Comparison of ENCODE assay signal across 28 mouse cellular contexts in the genomic region with DNA sequence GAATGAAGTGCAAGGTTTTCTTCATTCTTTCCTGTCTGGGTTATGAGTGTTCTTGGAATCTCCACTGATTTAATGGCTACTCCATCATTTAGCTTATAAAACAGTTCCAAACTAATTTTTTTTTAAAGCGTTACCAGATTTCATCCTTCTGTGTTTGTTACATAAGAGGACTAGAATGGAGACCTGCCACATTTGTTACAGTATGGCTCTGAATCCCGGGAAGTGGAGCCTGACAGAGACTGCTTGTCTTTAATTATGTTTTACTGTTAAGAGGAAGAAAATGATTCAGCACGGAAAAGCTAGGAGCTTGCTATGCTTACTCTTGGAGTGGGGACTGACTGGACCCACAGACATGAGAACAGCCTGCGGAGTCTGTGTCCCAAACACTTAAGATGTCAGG. TPM values are rescaled to one million over a fixed set of nuclear protein-coding genes. Genes with fewer than 3 reads are reported as not detected.
DNase-seq lines count a peak whose midpoint lies in the region; ATAC-seq lines count a peak whose summit lies in the region.
"Had no signal": no experiment of that assay in that cellular context is flagged by ENCODE, and none has a peak within 500 bp of the region (broad histone marks: within the 10 kb centered on the region; RNA-seq: fewer than 3 reads in every experiment).

No protein-coding gene starts in this region.

- WGBS in forebrain, embryonic 15.5 days, result 94% methylated on average over 4 of the region's 4 CpGs

- no peaks in the 10 kb centered on the region for H3K4me1 ChIP-seq in forebrain, embryonic 15.5 days
- H3K4me1 ChIP-seq: embryonic facial prominence, embryonic 10.5 days; embryonic facial prominence, embryonic 12.5 days; forebrain, embryonic 13.5 days had no signal

- H3K9me3 ChIP-seq in forebrain, embryonic 15.5 days, result no peaks in the 10 kb centered on the region
- H3K9me3 ChIP-seq: embryonic facial prominence, embryonic 10.5 days; embryonic facial prominence, embryonic 12.5 days; forebrain, embryonic 13.5 days; G1E had no signal

- no peak overlapping the region for H3K4me2 ChIP-seq in forebrain, embryonic 15.5 days (replicated peaks)
- H3K4me2 ChIP-seq: embryonic facial prominence, embryonic 12.5 days; forebrain, embryonic 13.5 days had no signal

- peak; percentile 62; the same call in 1 of the 2 replicates for ATAC-seq in frontal cortex, adult (ENCODE audit: low TSS enrichment)
- ATAC-seq in forebrain, embryonic 15.5 days (replicated peaks), result no peak
- ATAC-seq: activated CD4-positive, CD25-positive, alpha-beta regulatory T cell, adult 4 months; CD4-positive, CD25-positive, alpha-beta regulatory T cell, adult 4 months; forebrain, embryonic 13.5 days; forebrain, embryonic 16.5 days; Patski had no signal

- H3K27me3 ChIP-seq in forebrain, embryonic 15.5 days, result no peaks in the 10 kb centered on the region
- H3K27me3 ChIP-seq: CH12.LX; embryonic facial prominence, embryonic 12.5 days; forebrain, embryonic 13.5 days; Patski had no signal

- peaks cover 83% of the 10 kb centered on the region for H3K36me3 ChIP-seq in forebrain, embryonic 15.5 days

- H3K9ac ChIP-seq in forebrain, embryonic 15.5 days (replicated peaks), result no peak overlapping the region
- H3K9ac ChIP-seq: embryonic facial prominence, embryonic 12.5 days; forebrain, embryonic 13.5 days had no signal

- H3K27ac ChIP-seq in forebrain, embryonic 15.5 days (replicated peaks), result no peak overlapping the region
- H3K27ac ChIP-seq: embryonic facial prominence, embryonic 10.5 days; embryonic facial prominence, embryonic 12.5 days; forebrain, embryonic 13.5 days had no signal

- DNase-seq in frontal cortex, postnatal 25 days (ENCODE audit: low spot score in 2 of 2), result no peak
- DNase-seq in layer of hippocampus, adult 11-12 months (ENCODE audit: low spot score), result peak; percentile 20
- no peak for DNase-seq in layer of hippocampus, postnatal 10 days (ENCODE audit: low spot score in 2 of 2)
- peak; percentile 24 for DNase-seq in layer of hippocampus, adult 9-10 months (ENCODE audit: low spot score)
- DNase-seq in layer of hippocampus, postnatal 25 days (ENCODE audit: extremely low spot score in 1 of 2, low spot score in 1 of 2), result no peak
- DNase-seq in telencephalon, adult 2 months (ENCODE audit: low read depth, low spot score), result peak; percentile 27
- DNase-seq: adrenal gland, adult 8-10 months; adrenal gland, postnatal 14 days; adrenal gland, postnatal 36 days; B cell, adult 2 months; cerebellum, adult 11 months; cerebellum, adult 18-20 months; cerebellum, adult 8-10 months; cerebellum, adult 9-11 months; cerebellum, postnatal 14 days had no signal

- H3K4me3 ChIP-seq in forebrain, embryonic 15.5 days, result no peak overlapping the region
- H3K4me3 ChIP-seq: embryonic facial prominence, embryonic 10.5 days; embryonic facial prominence, embryonic 12.5 days; forebrain, embryonic 13.5 days had no signal

RNA-seq across cellular contexts. Expression of a gene that starts 5.0 kb away (rescaled TPM):
- under 1 TPM; 0.16 to 0.37 TPM for total RNA-seq in layer of hippocampus, postnatal 10 days (2021)
- under 1 TPM in 1 of 2 experiments, not detected in 1; 0.21 TPM for total RNA-seq in layer of hippocampus, postnatal 25 days (2021)
- not detected in 2 replicates for polyA plus RNA-seq in forebrain, embryonic 15.5 days (2015; fragmentation: Nextera tagmentation; extraction: Ambion mirVana)
- total RNA-seq: adrenal gland, postnatal 14 days; adrenal gland, postnatal 36 days; CH12.LX had no signal
- polyA plus RNA-seq: cortical plate, adult 2 months; embryonic facial prominence, embryonic 14.5 days; forebrain, embryonic 16.5 days; G1E; Patski had no signal

RNA-seq across cellular contexts. Expression of a gene that starts 14.0 kb away (rescaled TPM):
- 10 to 100 TPM; 34.9 to 37.5 TPM for total RNA-seq in layer of hippocampus, postnatal 10 days (2021)
- 10 to 100 TPM; 31.8 to 34.1 TPM for total RNA-seq in layer of hippocampus, postnatal 25 days (2021)
- 82.0 TPM in 2 replicates for polyA plus RNA-seq in forebrain, embryonic 15.5 days (2015; fragmentation: Nextera tagmentation; extraction: Ambion mirVana)

RNA-seq across cellular contexts. Expression of a gene that starts 28.3 kb away (rescaled TPM):
- 10 to 100 TPM; 51.5 to 55.8 TPM for total RNA-seq in layer of hippocampus, postnatal 10 days (2021)
- total RNA-seq in layer of hippocampus, postnatal 25 days (2021), result 10 to 100 TPM; 43.5 to 43.9 TPM
- 116 and 122 TPM in 2 replicates for polyA plus RNA-seq in forebrain, embryonic 15.5 days (2015; fragmentation: Nextera tagmentation; extraction: Ambion mirVana)

RNA-seq across cellular contexts. Expression of a gene that starts 46.3 kb away (rescaled TPM):
- 10 to 100 TPM; 52.5 to 52.9 TPM for total RNA-seq in layer of hippocampus, postnatal 10 days (2021)
- 10 to 100 TPM; 49.3 to 50.1 TPM for total RNA-seq in layer of hippocampus, postnatal 25 days (2021)
- 33.0 and 36.5 TPM in 2 replicates for polyA plus RNA-seq in forebrain, embryonic 15.5 days (2015; fragmentation: Nextera tagmentation; extraction: Ambion mirVana)

RNA-seq across cellular contexts. Expression of a gene that starts 47.1 kb away (rescaled TPM):
- 10 to 100 TPM; 16.5 to 16.6 TPM for total RNA-seq in layer of hippocampus, postnatal 10 days (2021)
- 10 to 100 TPM; 17.4 to 18.3 TPM for total RNA-seq in layer of hippocampus, postnatal 25 days (2021)
- 29.1 and 29.9 TPM in 2 replicates for polyA plus RNA-seq in forebrain, embryonic 15.5 days (2015; fragmentation: Nextera tagmentation; extraction: Ambion mirVana)

Comparison
In these comparisons a context has a peak if more than half of its experiments do, and no peak if none do; other contexts are left out.
1. DNase-seq: peak in layer of hippocampus, adult 11-12 months (single experiment), layer of hippocampus, adult 9-10 months (single experiment) and telencephalon, adult 2 months (single experiment); none in frontal cortex, postnatal 25 days (0 of 2), layer of hippocampus, postnatal 10 days (0 of 2) and layer of hippocampus, postnatal 25 days (0 of 2).